Mouse (Mus musculus): ENCODE data around the gene Elmo1. TPM values are rescaled to one million over a fixed set of nuclear protein-coding genes. Genes with fewer than 3 reads are reported as not detected.

Elmo1 gene
- total and polyA plus RNA-seq, 2 experiments from 2014 or later, result 35.2 to 36.4 TPM

GRCm38 (mm10) chr13:20272562-20272961 is 182.2 kb downstream of the Elmo1 start:
- TF ChIP-seq CTCF (IDR thresholded peaks at IDR 0.05), result peak; percentile 73
- DNase-seq (ENCODE audit: low spot score) (peak; percentile 67), ATAC-seq (ENCODE audit: low FRiP score) (peak; percentile 47; the same call in 1 of the 2 replicates)
- no peaks in the 10 kb centered on the region for H3K9me3 ChIP-seq (ENCODE audit: low read length)
- no peak overlapping the region for H3K4me3 ChIP-seq (ENCODE audit: low read depth, low read length)
- H3K4me1 ChIP-seq (ENCODE audit: insufficient read depth, low read length), result no peaks in the 10 kb centered on the region
- no peak overlapping the region for H3K4me2 ChIP-seq (ENCODE audit: low read depth, low read length, poor library complexity, severe bottlenecking)
- H3K36me3 ChIP-seq (ENCODE audit: insufficient read depth, low read length), result no peaks in the 10 kb centered on the region
- H3K27ac ChIP-seq (ENCODE audit: low read depth, low read length), result no peak overlapping the region
- 56% methylated on average over 6 of the region's 6 CpGs for WGBS
- no peak overlapping the region for H3K9ac ChIP-seq (replicated peaks; ENCODE audit: low read length, poor library complexity, severe bottlenecking)
- no peaks in the 10 kb centered on the region for H3K27me3 ChIP-seq (ENCODE audit: insufficient read depth, low read length)

- ATAC-seq (ENCODE audit: low FRiP score) (no peak), DNase-seq (ENCODE audit: low spot score) (no peak)
- no peak overlapping the region for H3K9ac ChIP-seq (replicated peaks; ENCODE audit: low read length, poor library complexity, severe bottlenecking)
- no peak overlapping the region for H3K4me2 ChIP-seq (ENCODE audit: low read depth, low read length, poor library complexity, severe bottlenecking)
- H3K36me3 ChIP-seq (ENCODE audit: insufficient read depth, low read length), result no peaks in the 10 kb centered on the region
- no peak overlapping the region for H3K4me3 ChIP-seq (ENCODE audit: low read depth, low read length)
- H3K27ac ChIP-seq (ENCODE audit: low read depth, low read length), result no peak overlapping the region
- no peaks in the 10 kb centered on the region for H3K4me1 ChIP-seq (ENCODE audit: insufficient read depth, low read length)
- TF ChIP-seq CTCF (IDR thresholded peaks at IDR 0.05), result no peak
- H3K27me3 ChIP-seq (ENCODE audit: insufficient read depth, low read length), result no peaks in the 10 kb centered on the region
- no peaks in the 10 kb centered on the region for H3K9me3 ChIP-seq (ENCODE audit: low read length)
- WGBS, result 80% methylated on average over 2 of the region's 2 CpGs
Measured at GRCm38 (mm10) chr13:20279889-20280288, 189.5 kb downstream of the Elmo1 start.

DNA sequence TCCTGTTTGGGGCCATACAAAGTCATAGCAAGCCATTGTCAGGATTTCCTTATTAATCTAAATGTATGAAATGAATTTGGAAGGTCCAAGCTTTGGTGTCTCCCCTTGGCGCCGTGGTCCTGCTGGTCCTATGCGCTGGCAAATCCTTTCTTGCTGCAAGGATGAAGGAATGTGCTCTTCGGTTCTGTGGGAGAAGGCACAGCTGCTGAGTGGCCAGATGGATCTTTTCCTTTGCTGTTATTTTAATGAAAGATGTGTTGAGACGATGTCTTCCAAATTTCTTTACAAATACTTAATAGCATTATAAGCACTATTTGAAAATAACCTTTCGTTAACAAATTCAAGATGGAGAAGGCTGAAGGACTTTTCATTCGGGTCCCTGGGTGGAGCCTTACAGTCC is 193.5 kb downstream of the Elmo1 start:
- H3K9ac ChIP-seq (replicated peaks; ENCODE audit: low read length, poor library complexity, severe bottlenecking), result no peak overlapping the region
- H3K36me3 ChIP-seq (ENCODE audit: insufficient read depth, low read length), result no peaks in the 10 kb centered on the region
- no peaks in the 10 kb centered on the region for H3K4me1 ChIP-seq (ENCODE audit: insufficient read depth, low read length)
- no peaks in the 10 kb centered on the region for H3K9me3 ChIP-seq (ENCODE audit: low read length)
- ATAC-seq (ENCODE audit: low FRiP score) (no peak), DNase-seq (ENCODE audit: low spot score) (no peak)
- TF ChIP-seq CTCF (IDR thresholded peaks at IDR 0.05), result no peak
- no peak overlapping the region for H3K27ac ChIP-seq (ENCODE audit: low read depth, low read length)
- WGBS, result 94% methylated on average over 7 of the region's 7 CpGs
- H3K27me3 ChIP-seq (ENCODE audit: insufficient read depth, low read length), result no peaks in the 10 kb centered on the region
- H3K4me2 ChIP-seq (ENCODE audit: low read depth, low read length, poor library complexity, severe bottlenecking), result no peak overlapping the region
- H3K4me3 ChIP-seq (ENCODE audit: low read depth, low read length), result no peak overlapping the region

DNA sequence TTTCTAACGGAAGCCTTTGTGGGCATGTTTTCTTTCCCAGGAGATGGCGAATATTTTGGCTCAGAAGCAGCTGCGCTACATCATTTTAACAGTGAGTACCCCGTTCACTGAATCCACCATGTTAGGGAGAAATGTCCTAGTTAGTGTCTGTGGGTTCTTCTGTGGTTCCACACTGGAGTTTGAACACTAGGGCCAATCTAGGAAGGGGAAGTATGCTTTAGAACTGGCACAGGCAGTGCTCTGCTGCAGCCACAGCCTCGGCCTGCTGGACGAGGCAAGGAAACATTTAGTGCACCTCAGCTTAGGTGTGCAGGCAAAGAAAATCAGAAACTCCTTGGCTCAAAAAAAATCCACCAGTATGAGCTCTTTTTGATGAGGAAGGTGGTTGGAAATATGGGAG is 196.3 kb downstream of the Elmo1 start:
- no peaks in the 10 kb centered on the region for H3K36me3 ChIP-seq (ENCODE audit: insufficient read depth, low read length)
- H3K4me2 ChIP-seq (ENCODE audit: low read depth, low read length, poor library complexity, severe bottlenecking), result no peak overlapping the region
- WGBS, result 89% methylated on average over 6 of the region's 6 CpGs
- H3K4me1 ChIP-seq (ENCODE audit: insufficient read depth, low read length), result no peaks in the 10 kb centered on the region
- no peak overlapping the region for H3K9ac ChIP-seq (replicated peaks; ENCODE audit: low read length, poor library complexity, severe bottlenecking)
- ATAC-seq (ENCODE audit: low FRiP score) (no peak), DNase-seq (ENCODE audit: low spot score) (no peak)
- no peak overlapping the region for H3K4me3 ChIP-seq (ENCODE audit: low read depth, low read length)
- no peak for TF ChIP-seq CTCF (IDR thresholded peaks at IDR 0.05)
- no peaks in the 10 kb centered on the region for H3K27me3 ChIP-seq (ENCODE audit: insufficient read depth, low read length)
- H3K9me3 ChIP-seq (ENCODE audit: low read length), result no peaks in the 10 kb centered on the region
- no peak overlapping the region for H3K27ac ChIP-seq (ENCODE audit: low read depth, low read length)

GRCm38 (mm10) chr13:20288393-20288792 is 198.0 kb downstream of the Elmo1 start:
- no peak for TF ChIP-seq CTCF (IDR thresholded peaks at IDR 0.05)
- Histone ChIP-seq H3K9me3 (ENCODE audit: low read length) (no peaks in the 10 kb centered on the region), H3K27ac (ENCODE audit: low read depth, low read length) (no peak overlapping the region), H3K9ac (replicated peaks; ENCODE audit: low read length, poor library complexity, severe bottlenecking) (no peak overlapping the region), H3K27me3 (ENCODE audit: insufficient read depth, low read length) (no peaks in the 10 kb centered on the region), H3K4me3 (ENCODE audit: low read depth, low read length) (no peak overlapping the region), H3K4me2 (ENCODE audit: low read depth, low read length, poor library complexity, severe bottlenecking) (no peak overlapping the region), H3K4me1 (ENCODE audit: insufficient read depth, low read length) (no peaks in the 10 kb centered on the region), H3K36me3 (ENCODE audit: insufficient read depth, low read length) (no peaks in the 10 kb centered on the region)
- ATAC-seq (ENCODE audit: low FRiP score), result no peak
- DNase-seq (ENCODE audit: low spot score), result peak; percentile 31
- WGBS, result 75% methylated on average over 7 of the region's 7 CpGs

- DNase-seq (ENCODE audit: low spot score) (no peak), ATAC-seq (ENCODE audit: low FRiP score) (no peak)
- Histone ChIP-seq H3K4me3 (ENCODE audit: low read depth, low read length) (no peak overlapping the region), H3K4me1 (ENCODE audit: insufficient read depth, low read length) (no peaks in the 10 kb centered on the region), H3K27ac (ENCODE audit: low read depth, low read length) (no peak overlapping the region), H3K4me2 (ENCODE audit: low read depth, low read length, poor library complexity, severe bottlenecking) (no peak overlapping the region), H3K27me3 (ENCODE audit: insufficient read depth, low read length) (no peaks in the 10 kb centered on the region), H3K9me3 (ENCODE audit: low read length) (no peaks in the 10 kb centered on the region), H3K36me3 (ENCODE audit: insufficient read depth, low read length) (no peaks in the 10 kb centered on the region), H3K9ac (replicated peaks; ENCODE audit: low read length, poor library complexity, severe bottlenecking) (no peak overlapping the region)
- no peak for TF ChIP-seq CTCF (IDR thresholded peaks at IDR 0.05)
- WGBS, result 80% methylated on average over 10 of the region's 10 CpGs
Measured at GRCm38 (mm10) chr13:20290412-20290811, 200.0 kb downstream of the Elmo1 start.
